ENCODE assay signal across 9 mouse cellular contexts in the genomic region with DNA sequence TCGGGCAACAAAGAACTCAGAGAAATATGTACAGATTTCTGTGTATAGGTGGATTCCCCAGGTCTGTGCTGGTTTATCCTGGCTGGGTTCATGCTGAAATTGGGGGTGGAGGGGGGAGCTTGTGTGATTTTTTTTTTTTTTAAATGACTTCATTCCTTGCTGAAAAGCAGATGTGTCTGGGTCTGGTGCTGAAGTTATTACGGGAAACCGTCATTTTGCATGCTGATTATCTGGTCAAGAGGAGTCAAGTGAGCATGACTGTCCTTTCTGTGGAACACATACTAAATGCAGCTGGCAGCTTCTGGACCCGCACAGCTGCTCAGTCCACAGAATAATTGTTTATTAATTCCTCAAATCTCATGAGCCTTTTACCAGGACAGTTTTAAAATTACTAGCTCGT.
DNase-seq lines count a peak whose midpoint lies in the region; ATAC-seq lines count a peak whose summit lies in the region.
"Had no signal": no experiment of that assay in that cellular context is flagged by ENCODE, and none has a peak within 500 bp of the region (broad histone marks: within the 10 kb centered on the region; RNA-seq: fewer than 3 reads in every experiment).

No protein-coding gene starts in this region.

- H3K4me2 ChIP-seq in embryonic facial prominence, embryonic 11.5 days (ENCODE audit: low read depth, low read length) = peak overlapping the region; percentile 36
- H3K4me2 ChIP-seq in hindbrain, embryonic 14.5 days (replicated peaks) = peak overlapping the region; percentile 68
- peak overlapping the region; percentile 76 for H3K4me2 ChIP-seq in midbrain, embryonic 16.5 days (ENCODE audit: low read length)

- H3K4me1 ChIP-seq in embryonic facial prominence, embryonic 11.5 days (ENCODE audit: control insufficient read depth, insufficient read depth, low read length) = no peaks in the 10 kb centered on the region
- H3K4me1 ChIP-seq in hindbrain, embryonic 14.5 days (replicated peaks; ENCODE audit: control insufficient read depth, insufficient read depth, low read length) = peaks cover 46% of the 10 kb centered on the region
- peaks cover 35% of the 10 kb centered on the region for H3K4me1 ChIP-seq in midbrain, embryonic 16.5 days (ENCODE audit: control insufficient read depth, insufficient read depth, low read length)

- no peaks in the 10 kb centered on the region for H3K27me3 ChIP-seq in embryonic facial prominence, embryonic 11.5 days (ENCODE audit: control insufficient read depth, insufficient read depth, low read length)
- H3K27me3 ChIP-seq in hindbrain, embryonic 14.5 days (ENCODE audit: control insufficient read depth, insufficient read depth, low read length) = no peaks in the 10 kb centered on the region
- no peaks in the 10 kb centered on the region for H3K27me3 ChIP-seq in midbrain, embryonic 16.5 days (ENCODE audit: control insufficient read depth, insufficient read depth, low read depth, low read length)

- no peaks in the 10 kb centered on the region for H3K36me3 ChIP-seq in embryonic facial prominence, embryonic 11.5 days (replicated peaks; ENCODE audit: control insufficient read depth, insufficient read depth, low read depth, low read length)
- H3K36me3 ChIP-seq in hindbrain, embryonic 14.5 days (replicated peaks; ENCODE audit: control insufficient read depth, insufficient read depth) = no peaks in the 10 kb centered on the region
- no peaks in the 10 kb centered on the region for H3K36me3 ChIP-seq in midbrain, embryonic 16.5 days (ENCODE audit: control insufficient read depth, insufficient read depth, low read length)

- H3K27ac ChIP-seq in embryonic facial prominence, embryonic 11.5 days (replicated peaks; ENCODE audit: low read depth, low read length) = no peak overlapping the region
- H3K27ac ChIP-seq in hindbrain, embryonic 14.5 days = peak overlapping the region; percentile 91
- peak overlapping the region; percentile 93 for H3K27ac ChIP-seq in midbrain, embryonic 16.5 days (ENCODE audit: low read length)

- no peak for ATAC-seq in embryonic facial prominence, embryonic 11.5 days (replicated peaks; ENCODE audit: insufficient number of reproducible peaks, low FRiP score, low TSS enrichment, low read depth)
- ATAC-seq in hindbrain, embryonic 14.5 days (ENCODE audit: low FRiP score) = no peak
- ATAC-seq in midbrain, embryonic 16.5 days = 0 out of 2 replicates have a peak, but pooled peaks have one; percentile 9

- no peaks in the 10 kb centered on the region for H3K9me3 ChIP-seq in embryonic facial prominence, embryonic 11.5 days (replicated peaks; ENCODE audit: control insufficient read depth, low read length)
- no peaks in the 10 kb centered on the region for H3K9me3 ChIP-seq in hindbrain, embryonic 14.5 days (ENCODE audit: control insufficient read depth, low read length)
- no peaks in the 10 kb centered on the region for H3K9me3 ChIP-seq in midbrain, embryonic 16.5 days (replicated peaks; ENCODE audit: control insufficient read depth, low read length, poor library complexity, severe bottlenecking)

- H3K4me3 ChIP-seq in embryonic facial prominence, embryonic 11.5 days (ENCODE audit: low read depth, low read length) = no peak overlapping the region
- H3K4me3 ChIP-seq in hindbrain, embryonic 14.5 days (replicated peaks; ENCODE audit: low read length) = peak overlapping the region; percentile 49
- H3K4me3 ChIP-seq in midbrain, embryonic 16.5 days (ENCODE audit: low read depth, low read length) = peak overlapping the region; percentile 49

- WGBS in embryonic facial prominence, embryonic 11.5 days = 28% methylated on average over 5 of the region's 5 CpGs
- WGBS in hindbrain, embryonic 14.5 days = 15% methylated on average over 5 of the region's 5 CpGs
- 13% methylated on average over 5 of the region's 5 CpGs for WGBS in midbrain, embryonic 16.5 days

- no peak overlapping the region; the same call in 1 of the 2 replicates for H3K9ac ChIP-seq in embryonic facial prominence, embryonic 11.5 days (replicated peaks; ENCODE audit: low read length)
- H3K9ac ChIP-seq in hindbrain, embryonic 14.5 days = peak overlapping the region; percentile 81
- peak overlapping the region; percentile 74 for H3K9ac ChIP-seq in midbrain, embryonic 16.5 days (ENCODE audit: low read depth, low read length)

- peak; percentile 10 for DNase-seq in kidney, adult 18-20 months
- no peak for DNase-seq in kidney, adult 9 months
- DNase-seq in embryonic facial prominence, embryonic 11.5 days (ENCODE audit: low spot score) = peak; percentile 23
- DNase-seq in hindbrain, embryonic 14.5 days (ENCODE audit: low spot score) = peak; percentile 62
- no peak for DNase-seq in adrenal gland, adult 8-10 months
- no peak for DNase-seq in thymus, adult 18-20 months
- DNase-seq in spleen, postnatal 36 days (ENCODE audit: low spot score in 2 of 2) = no peak
- DNase-seq: cerebellum, adult 8-10 months had no signal

Comparison
In these comparisons a context has a peak if more than half of its experiments do, and no peak if none do; other contexts are left out.
1. DNase-seq: peak in kidney, adult 18-20 months (single experiment), embryonic facial prominence, embryonic 11.5 days (single experiment) and hindbrain, embryonic 14.5 days (single experiment); none in kidney, adult 9 months (single experiment), adrenal gland, adult 8-10 months (single experiment), thymus, adult 18-20 months (0 of 2) and spleen, postnatal 36 days (0 of 2).
2. Peak in every context shown above with its lines, with median percentiles within 50 percentile points of each other: H3K4me2 ChIP-seq.